Mouse (Mus musculus) hematopoietic stem cell, adult 5-6 weeks (primary cell): ENCODE results near the gene Dcaf17. TPM values are rescaled to one million over a fixed set of nuclear protein-coding genes. Genes with fewer than 3 reads are reported as not detected.

Experiments
- ATAC-seq, 2 experiments: fragments of 125-278 bp in 1 of 2; replicated peaks in 1 of 2; 2 replicates each; pipeline ENCODE4 v1.8.0; 2016 to 2017; ENCODE audit warnings: inconsistent platforms in 2 of 2, mild to moderate bottlenecking in 2 of 2, moderate number of reproducible peaks in 2 of 2, low read depth in 1 of 2, moderate TSS enrichment in 1 of 2; ENCODE audit not compliant: low FRiP score in 2 of 2, poor library complexity in 2 of 2, severe bottlenecking in 2 of 2, insufficient read depth in 1 of 2, low TSS enrichment in 1 of 2
- total RNA-seq: library from RNA; stranded (forward); fragments of 172-1452, 232-1000 nt; gene quantifications from 2 replicates; pipeline ENCODE4 v1.2.3, GENCODE M21; 2017

Gene Dcaf17
- total RNA-seq, 1 experiment from 2014 or later = 17.2 TPM

DNA sequence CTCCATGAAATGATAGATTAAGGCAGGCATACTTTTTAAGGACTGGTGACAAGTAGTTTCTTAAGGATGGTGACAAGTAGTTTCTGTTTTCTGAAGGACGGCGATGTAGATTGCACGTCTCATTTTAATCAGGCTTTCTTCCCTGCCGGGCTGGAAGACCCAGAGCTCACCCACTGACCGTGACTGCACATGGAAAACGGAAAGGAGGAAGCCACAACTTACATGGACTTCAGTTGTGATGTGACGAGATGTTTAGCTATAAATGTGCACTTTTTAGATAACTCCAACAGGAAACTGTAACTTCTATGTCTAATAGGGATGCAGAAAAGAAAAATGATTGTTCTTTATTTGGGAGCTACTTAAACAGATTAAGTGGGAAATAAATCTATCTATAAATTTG lies 87.3 kb downstream of the Dcaf17 start:
- ATAC-seq = no peak

DNA sequence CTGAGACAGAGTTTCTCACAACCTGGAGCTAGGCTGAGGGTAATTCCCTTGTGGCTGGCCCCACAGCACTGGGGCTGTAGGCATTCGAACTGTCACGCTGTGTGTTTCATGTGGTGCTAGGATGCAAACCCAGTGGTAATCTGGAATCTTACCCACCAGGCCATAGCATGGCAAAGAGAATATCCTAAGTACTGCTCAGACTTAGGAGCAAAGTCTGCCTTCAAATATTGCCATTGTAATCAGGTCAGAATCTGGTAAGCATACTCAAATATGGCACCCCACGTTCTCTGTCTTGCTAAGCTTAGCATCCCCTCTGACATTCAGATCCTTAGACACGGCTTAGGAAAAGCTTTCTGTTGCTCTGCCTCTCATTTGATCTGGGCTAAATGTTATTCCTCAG lies 90.7 kb downstream of the Dcaf17 start:
- no peak for ATAC-seq

DNA sequence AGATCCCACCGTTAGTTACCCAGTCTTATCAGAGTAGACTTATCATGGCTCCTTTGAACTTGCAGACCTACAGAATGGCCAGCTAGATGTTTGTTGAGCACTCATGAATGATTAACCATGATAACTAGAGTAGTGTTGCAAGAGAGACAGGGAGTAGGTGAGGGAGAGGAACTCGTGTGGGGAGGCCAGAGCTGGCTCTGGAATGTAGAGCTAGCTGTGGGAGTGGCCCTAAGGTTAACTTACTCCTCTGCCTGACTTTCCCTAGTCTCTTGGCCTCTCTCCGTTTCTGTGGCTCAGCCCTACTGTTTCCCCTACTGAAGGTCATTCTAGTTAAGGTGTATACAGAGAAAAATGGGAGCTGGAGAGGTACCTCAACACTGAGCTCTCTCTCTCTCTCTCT lies 91.1 kb downstream of the Dcaf17 start:
- ATAC-seq = no peak

DNA sequence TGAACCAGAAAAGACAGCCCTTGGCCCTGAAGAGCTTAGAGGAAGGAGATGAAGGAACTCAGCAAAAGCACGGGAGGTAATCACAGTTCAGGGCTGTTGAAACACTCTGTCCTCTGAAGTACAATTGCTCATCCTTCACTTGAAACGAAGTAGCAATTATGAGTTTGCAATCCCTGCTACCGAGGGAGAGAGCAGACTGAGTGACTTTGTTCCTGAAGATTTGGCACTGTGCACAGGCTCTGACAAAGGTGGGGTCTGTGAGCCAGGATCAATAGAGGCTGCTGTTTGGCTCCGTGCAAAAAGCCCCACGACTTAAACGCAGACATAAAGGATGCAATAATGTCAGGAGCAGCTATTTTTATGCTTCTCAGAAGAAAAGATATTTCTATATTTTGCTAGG lies 92.7 kb downstream of the Dcaf17 start:
- ATAC-seq = no peak

Other genes with a start within 250 kb of the Dcaf17 start
- 58.1 and 63.6 TPM in 2 replicates for gene Tlk1, start 229.6 kb upstream of the Dcaf17 start, total RNA-seq
- gene Mettl8, start 255 bp downstream of the Dcaf17 start, total RNA-seq = 14.1 and 20.8 TPM in 2 replicates
- not detected in 2 replicates for gene Cybrd1, start 62.6 kb downstream of the Dcaf17 start, total RNA-seq
- 124 and 125 TPM in 2 replicates for gene Dync1i2, start 156.4 kb downstream of the Dcaf17 start, total RNA-seq